Mouse (Mus musculus) E14TG2a.4 (cell line): ENCODE results near the gene Sept9.

Experiments
- H3K27me3 ChIP-seq: 2 replicates; pipeline ENCODE4 v1.6.1; 2014; ENCODE audit warnings: low read length, control low read depth; ENCODE audit not compliant: insufficient read depth
- H3K36me3 ChIP-seq: 2 replicates; pipeline ENCODE4 v1.6.1; 2014; ENCODE audit warnings: low read length, control low read depth; ENCODE audit not compliant: insufficient read depth
- H3K4me1 ChIP-seq: replicated peaks from 2 replicates; pipeline ENCODE4 v1.6.1; 2014; ENCODE audit warnings: low read depth, low read length, control low read depth
- H3K4me3 ChIP-seq: replicated peaks from 2 replicates; pipeline ENCODE4 v1.5.1; 2014; ENCODE audit warnings: mild to moderate bottlenecking, low read length
- H3K9me3 ChIP-seq: 2 replicates; pipeline ENCODE4 v1.6.1; 2014; ENCODE audit warnings: low read length, control low read depth
- CTCF ChIP-seq: conservative IDR thresholded peaks from 2 replicates; pipeline ENCODE4 v1.5.1; 2014; ENCODE audit warnings: low read length
- NANOG ChIP-seq: IDR thresholded peaks from 2 replicates; pipeline ENCODE4 v1.6.1; 2014; ENCODE audit warnings: borderline replicate concordance, low read length, mixed read lengths
- POU5F1 ChIP-seq: IDR thresholded peaks from 2 replicates; pipeline ENCODE4 v1.6.1; 2014; ENCODE audit warnings: low read length, borderline replicate concordance

Sept9 gene

DNA sequence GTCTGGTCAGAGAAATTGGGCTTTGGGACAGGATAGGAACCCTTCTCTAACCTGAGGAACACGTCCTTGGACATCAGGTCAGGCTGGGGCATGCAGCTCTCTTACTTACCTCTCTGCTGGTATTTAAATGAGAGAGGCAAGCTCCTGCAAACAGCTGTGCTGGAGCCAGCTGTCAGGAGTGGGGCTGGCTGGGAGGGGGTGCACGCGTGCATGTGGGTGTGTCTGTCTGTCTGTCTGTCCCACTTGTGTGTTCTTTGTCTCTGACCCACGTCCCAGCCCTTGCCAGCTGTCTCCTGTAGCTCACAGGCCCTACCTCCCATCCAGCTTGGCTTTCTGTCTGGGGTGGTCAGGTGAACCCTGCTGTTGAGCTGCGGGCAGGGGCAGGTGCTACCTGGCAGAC lies 75.5 kb downstream of the Sept9 start:
- peaks cover 9% of the 10 kb centered on the region for H3K36me3 ChIP-seq
- peaks cover 83% of the 10 kb centered on the region for H3K4me1 ChIP-seq
- TF ChIP-seq POU5F1 = no peak
- TF ChIP-seq NANOG = no peak
- no peak for TF ChIP-seq CTCF

GRCm38 (mm10) chr11:117275999-117276398 lies 76.5 kb downstream of the Sept9 start:
- Histone ChIP-seq H3K27me3 (0 out of 2 replicates have a peak, but pooled peaks cover 3% of the 10 kb centered on the region), H3K4me1 (peaks cover 87% of the 10 kb centered on the region), H3K36me3 (peaks cover 9% of the 10 kb centered on the region), H3K9me3 (no peaks in the 10 kb centered on the region), H3K4me3 (no peak overlapping the region)
- TF ChIP-seq CTCF = no peak
- no peak for TF ChIP-seq NANOG
- TF ChIP-seq POU5F1 = no peak

More for the DNA sequence above, 75.5 kb downstream of the Sept9 start:
- Histone ChIP-seq H3K27me3 (0 out of 2 replicates have a peak, but pooled peaks cover 6% of the 10 kb centered on the region), H3K4me3 (no peak overlapping the region), H3K9me3 (no peaks in the 10 kb centered on the region)

GRCm38 (mm10) chr11:117276946-117277345 lies 77.5 kb downstream of the Sept9 start:
- peaks cover 92% of the 10 kb centered on the region for H3K4me1 ChIP-seq
- no peaks in the 10 kb centered on the region for H3K27me3 ChIP-seq
- peaks cover 3% of the 10 kb centered on the region; the same call in 1 of the 2 replicates for H3K36me3 ChIP-seq
- H3K4me3 ChIP-seq = no peak overlapping the region
- no peaks in the 10 kb centered on the region for H3K9me3 ChIP-seq
- TF ChIP-seq NANOG (no peak), POU5F1 (no peak), CTCF (no peak)

DNA sequence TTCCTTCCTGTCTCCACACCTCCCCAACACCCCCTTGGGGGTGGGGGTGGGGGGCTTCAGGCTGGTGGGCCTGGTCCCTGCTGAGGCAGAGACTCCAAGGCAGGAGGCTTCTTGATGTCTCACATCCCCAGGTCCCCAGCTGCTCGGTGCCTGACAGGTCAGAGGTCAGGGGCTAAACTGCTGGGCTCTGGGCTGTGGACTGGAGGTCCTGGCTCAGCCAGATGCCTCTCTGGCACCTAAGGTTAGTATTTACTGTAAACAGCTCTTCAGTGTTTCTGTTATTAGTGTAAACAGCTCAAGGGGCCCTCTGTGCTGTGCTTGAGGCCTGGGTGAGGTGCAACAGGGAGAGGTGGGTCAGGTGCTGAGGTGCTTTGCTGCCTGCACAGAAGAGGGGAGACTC lies 78.7 kb downstream of the Sept9 start:
- peak overlapping the region; percentile 35; the same call in 1 of the 2 replicates for H3K4me3 ChIP-seq
- no peak for TF ChIP-seq NANOG
- H3K9me3 ChIP-seq = no peaks in the 10 kb centered on the region
- H3K27me3 ChIP-seq = no peaks in the 10 kb centered on the region
- H3K4me1 ChIP-seq = peaks cover 94% of the 10 kb centered on the region
- 0 out of 2 replicates have a peak, but pooled peaks cover 3% of the 10 kb centered on the region for H3K36me3 ChIP-seq

DNA sequence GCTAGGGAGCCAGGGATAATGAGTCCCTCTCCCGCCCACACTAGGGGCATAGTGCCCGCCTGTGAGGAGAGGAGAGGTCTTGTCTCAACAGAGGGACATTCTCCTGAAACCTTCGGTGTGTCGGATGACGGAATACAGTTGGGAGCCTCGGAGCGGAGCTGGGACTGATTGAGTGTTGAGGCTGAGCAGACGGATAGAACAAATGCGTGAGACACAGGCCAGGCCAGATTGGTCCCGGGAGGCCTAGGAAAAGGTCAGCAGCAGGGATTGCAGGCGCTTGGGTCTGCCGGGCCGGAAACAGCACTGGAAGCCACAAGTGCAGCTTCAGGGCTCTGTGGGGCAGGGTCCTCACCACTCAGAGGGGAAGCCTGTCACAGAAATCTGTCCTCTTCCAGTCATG lies 79.1 kb downstream of the Sept9 start:
- H3K4me1 ChIP-seq = peaks cover 95% of the 10 kb centered on the region
- TF ChIP-seq NANOG (no peak), POU5F1 (no peak), CTCF (no peak)

GRCm38 (mm10) chr11:117279993-117280392 lies 80.5 kb downstream of the Sept9 start:
- Histone ChIP-seq H3K27me3 (no peaks in the 10 kb centered on the region), H3K4me1 (peaks cover 96% of the 10 kb centered on the region), H3K36me3 (0 out of 2 replicates have a peak, but pooled peaks cover 3% of the 10 kb centered on the region), H3K4me3 (no peak overlapping the region), H3K9me3 (no peaks in the 10 kb centered on the region)
- TF ChIP-seq CTCF (no peak), POU5F1 (no peak), NANOG (no peak)

More for the DNA sequence above, 79.1 kb downstream of the Sept9 start:
- H3K36me3 ChIP-seq = 0 out of 2 replicates have a peak, but pooled peaks cover 3% of the 10 kb centered on the region
- H3K9me3 ChIP-seq = no peaks in the 10 kb centered on the region
- peak overlapping the region; percentile 35; the same call in 1 of the 2 replicates for H3K4me3 ChIP-seq
- no peaks in the 10 kb centered on the region for H3K27me3 ChIP-seq

DNA sequence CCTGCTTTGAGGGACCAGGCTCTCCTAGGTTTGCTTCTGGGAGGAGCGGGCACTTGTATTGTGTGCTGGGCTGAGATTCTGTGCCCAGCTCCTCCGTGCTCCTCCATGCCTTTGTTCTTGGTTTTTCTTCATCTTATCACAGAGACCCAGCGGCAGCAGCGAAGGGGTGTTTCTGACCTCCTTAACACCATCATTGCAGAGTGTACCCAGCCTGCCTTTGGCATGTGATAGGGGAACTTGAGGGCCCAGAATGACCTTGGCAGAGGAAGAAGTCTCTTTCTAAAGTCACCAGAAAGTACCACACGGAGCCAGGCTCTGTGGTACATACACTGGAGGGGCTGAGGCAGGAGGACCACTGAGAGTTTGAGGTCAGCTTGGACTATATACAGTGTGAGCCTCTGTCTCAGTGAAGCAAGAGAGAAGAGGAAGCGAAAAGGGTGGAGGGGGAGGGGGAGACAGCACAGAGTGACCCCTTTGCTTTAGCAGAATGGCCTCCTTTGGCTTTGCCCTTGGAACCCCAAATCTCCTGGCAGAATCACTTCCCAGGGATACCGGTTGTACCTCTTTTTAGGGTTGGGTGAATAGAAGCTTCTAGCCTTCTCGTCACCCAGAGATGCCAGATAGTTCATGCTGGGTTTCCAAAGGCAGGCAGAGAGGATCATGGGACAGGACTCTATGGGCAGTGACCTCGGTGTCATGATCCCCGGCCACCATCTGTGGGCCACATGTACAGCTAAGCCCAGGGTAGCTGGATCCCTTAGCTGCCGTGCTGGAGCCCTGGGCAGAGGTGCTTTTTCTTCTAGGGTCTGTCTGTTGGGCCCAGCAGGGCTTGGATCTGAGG lies 83.8 kb downstream of the Sept9 start:
- Histone ChIP-seq H3K4me3 (no peak overlapping the region), H3K27me3 (no peaks in the 10 kb centered on the region), H3K4me1 (peaks cover 94% of the 10 kb centered on the region), H3K36me3 (0 out of 2 replicates have a peak, but pooled peaks cover 3% of the 10 kb centered on the region), H3K9me3 (no peaks in the 10 kb centered on the region)
- TF ChIP-seq NANOG = no peak
- no peak for TF ChIP-seq POU5F1
- no peak for TF ChIP-seq CTCF

GRCm38 (mm10) chr11:117283889-117284450 lies 84.5 kb downstream of the Sept9 start:
- H3K4me3 ChIP-seq = no peak overlapping the region
- H3K9me3 ChIP-seq = no peaks in the 10 kb centered on the region

More at GRCm38 (mm10) chr11:117283889-117284450, 84.5 kb downstream of the Sept9 start:
- H3K4me1 ChIP-seq = peaks cover 90% of the 10 kb centered on the region
- 0 out of 2 replicates have a peak, but pooled peaks cover 3% of the 10 kb centered on the region for H3K36me3 ChIP-seq
- TF ChIP-seq POU5F1 = no peak
- TF ChIP-seq NANOG = no peak
- H3K27me3 ChIP-seq = 0 out of 2 replicates have a peak, but pooled peaks cover 3% of the 10 kb centered on the region
